Mouse (Mus musculus) natural killer cell, adult 2 months (primary cell): ENCODE measurements around the gene 1700020N01Rik.

Experiments
- DNase-seq, 2 experiments: peaks; one replicate each; pipeline ENCODE4 v3.0.0; 2022; ENCODE audit warnings: low spot score in 2 of 2

Gene 1700020N01Rik

DNA sequence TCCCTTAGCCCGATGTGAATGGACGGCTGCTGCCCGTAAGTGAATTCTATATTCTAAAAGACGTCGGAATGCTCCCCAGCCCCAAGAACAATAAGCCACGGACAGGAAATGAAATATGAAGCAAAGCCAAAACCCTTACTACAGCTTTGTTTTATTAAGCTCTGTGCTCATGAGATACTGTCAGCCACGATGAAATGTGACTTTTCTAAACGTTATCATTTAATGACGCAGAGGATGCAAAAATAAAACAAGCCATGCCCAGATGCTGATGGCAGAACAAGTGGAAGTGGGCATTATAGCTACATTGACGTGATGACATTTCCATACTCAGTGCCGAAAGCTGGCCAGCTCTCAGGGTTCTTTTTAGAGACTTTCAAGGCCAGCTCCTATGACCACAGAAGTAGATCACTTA, 76.8 kb downstream of the 1700020N01Rik start:
- no peak for DNase-seq

- no peak for DNase-seq
Measured at GRCm38 (mm10) chr10:21670168-21670567, 77.2 kb downstream of the 1700020N01Rik start.
